Mouse (Mus musculus): ENCODE data around the gene Serpinb2.

The Serpinb2 gene

GRCm38 (mm10) chr1:107511252-107511651, at the start of gene Serpinb2:
TSS of gene Serpinb2 (plus strand) at chr1:107511423.
- no peak for DNase-seq (ENCODE audit: extremely low spot score, low read depth, low spot score)

- DNase-seq (ENCODE audit: extremely low spot score, low read depth, low spot score) = no peak
Observed at GRCm38 (mm10) chr1:107479909-107480308, 31.3 kb upstream of the Serpinb2 start.

GRCm38 (mm10) chr1:107481452-107481851, 29.8 kb upstream of the Serpinb2 start:
- DNase-seq (ENCODE audit: extremely low spot score, low read depth, low spot score) = peak; percentile 44

- DNase-seq (ENCODE audit: extremely low spot score, low read depth, low spot score) = no peak
Observed at GRCm38 (mm10) chr1:107489577-107489976, 21.6 kb upstream of the Serpinb2 start.

- DNase-seq (ENCODE audit: extremely low spot score, low read depth, low spot score) = no peak
Observed at GRCm38 (mm10) chr1:107496789-107497188, 14.4 kb upstream of the Serpinb2 start.

- no peak for DNase-seq (ENCODE audit: extremely low spot score, low read depth, low spot score)
Observed at GRCm38 (mm10) chr1:107502025-107502424, 9.2 kb upstream of the Serpinb2 start.

GRCm38 (mm10) chr1:107503294-107503693, 7.9 kb upstream of the Serpinb2 start:
- DNase-seq (ENCODE audit: extremely low spot score, low read depth, low spot score) = no peak

GRCm38 (mm10) chr1:107505898-107506562, 5.2 kb upstream of the Serpinb2 start:
- no peak for DNase-seq (ENCODE audit: extremely low spot score, low read depth, low spot score)

- DNase-seq (ENCODE audit: extremely low spot score, low read depth, low spot score) = no peak
Observed at GRCm38 (mm10) chr1:107512194-107513138, 1.2 kb downstream of the Serpinb2 start.

- no peak for DNase-seq (ENCODE audit: extremely low spot score, low read depth, low spot score)
Observed at GRCm38 (mm10) chr1:107513530-107513929, 2.3 kb downstream of the Serpinb2 start.

GRCm38 (mm10) chr1:107515839-107516498, 4.7 kb downstream of the Serpinb2 start:
- DNase-seq (ENCODE audit: extremely low spot score, low read depth, low spot score) = no peak

- DNase-seq (ENCODE audit: extremely low spot score, low read depth, low spot score) = no peak
Observed at GRCm38 (mm10) chr1:107525592-107525991, 14.4 kb downstream of the Serpinb2 start.

- no peak for DNase-seq (ENCODE audit: extremely low spot score, low read depth, low spot score)
Observed at GRCm38 (mm10) chr1:107528325-107529078, 17.3 kb downstream of the Serpinb2 start.

- DNase-seq (ENCODE audit: extremely low spot score, low read depth, low spot score) = no peak
Observed at GRCm38 (mm10) chr1:107529365-107530052, 18.3 kb downstream of the Serpinb2 start.

GRCm38 (mm10) chr1:107533736-107534135, 22.5 kb downstream of the Serpinb2 start:
- DNase-seq (ENCODE audit: extremely low spot score, low read depth, low spot score) = no peak

- no peak for DNase-seq (ENCODE audit: extremely low spot score, low read depth, low spot score)
Observed at GRCm38 (mm10) chr1:107537435-107537834, 26.2 kb downstream of the Serpinb2 start.

GRCm38 (mm10) chr1:107559494-107559893, 48.3 kb downstream of the Serpinb2 start:
- DNase-seq (ENCODE audit: extremely low spot score, low read depth, low spot score) = no peak

- DNase-seq (ENCODE audit: extremely low spot score, low read depth, low spot score) = no peak
Observed at GRCm38 (mm10) chr1:107562110-107562509, 50.9 kb downstream of the Serpinb2 start.

GRCm38 (mm10) chr1:107565644-107566043, 54.4 kb downstream of the Serpinb2 start:
- no peak for DNase-seq (ENCODE audit: extremely low spot score, low read depth, low spot score)

GRCm38 (mm10) chr1:107576094-107576493, 64.9 kb downstream of the Serpinb2 start:
- no peak for DNase-seq (ENCODE audit: extremely low spot score, low read depth, low spot score)

Measured in hindlimb bud, embryonic 11.5 days (tissue).